Mouse (Mus musculus) stomach, embryonic 16.5 days (tissue): ENCODE measurements around the gene Csta1. TPM values are rescaled to one million over a fixed set of nuclear protein-coding genes. Genes with fewer than 3 reads are reported as not detected.
"Not testable (repeated sequence)": the region's sequence is repeated elsewhere in the genome, so short reads cannot be mapped to it uniquely, and the experiment has no call there.

ENCODE experiments used
- ATAC-seq: fragments of 200-750 bp; cut with Nextera tagmentation; 2 replicates; pipeline ENCODE4 v1.8.0; 2017; ENCODE audit warnings: moderate number of reproducible peaks, moderate TSS enrichment; ENCODE audit not compliant: insufficient read depth, low FRiP score
- H3K27ac ChIP-seq: fragments of 300-500 bp; sonication (generic); 2 replicates; pipeline ENCODE4 v1.5.1; 2014; ENCODE audit warnings: low read length
- H3K27me3 ChIP-seq: fragments of 300-500 bp; sonication (generic); 2 replicates; pipeline ENCODE4 v1.6.1; 2014; ENCODE audit warnings: low read length, control low read depth, mixed read lengths; ENCODE audit not compliant: control insufficient read depth, insufficient read depth
- H3K36me3 ChIP-seq: fragments of 300-500 bp; sonication (generic); 2 replicates; pipeline ENCODE4 v1.6.1; 2014; ENCODE audit warnings: low read length; ENCODE audit not compliant: control insufficient read depth, insufficient read depth
- H3K4me1 ChIP-seq: fragments of 300-500 bp; sonication (generic); 2 replicates; pipeline ENCODE4 v1.6.1; 2014; ENCODE audit warnings: low read length, control low read depth, mixed read lengths; ENCODE audit not compliant: control insufficient read depth, insufficient read depth
- H3K4me2 ChIP-seq: fragments of 300-500 bp; sonication (generic); 2 replicates; pipeline ENCODE4 v1.6.1; 2014; ENCODE audit warnings: low read depth, low read length, mixed read lengths
- H3K4me3 ChIP-seq: fragments of 300-500 bp; sonication (generic); replicated peaks from 2 replicates; pipeline ENCODE4 v1.5.1; 2014; ENCODE audit warnings: mild to moderate bottlenecking, low read length
- H3K9ac ChIP-seq: fragments of 300-500 bp; sonication (generic); 2 replicates; pipeline ENCODE4 v1.6.1; 2014; ENCODE audit warnings: low read length
- H3K9me3 ChIP-seq: fragments of 300-500 bp; sonication (generic); replicated peaks from 2 replicates; pipeline ENCODE4 v1.6.1; 2016; ENCODE audit warnings: low read length, control low read depth; ENCODE audit not compliant: control insufficient read depth
- WGBS: fragments of 180-500 bp; shearing (Covaris S2); extraction: QIAGEN DNeasy Blood & Tissue Kit; methylation state at CpG from one replicate; pipeline ENCODE4 v1.1.7; 2014; 5-methylcytosine and 5-hydroxymethylcytosine counted together
- polyA plus RNA-seq: library from polyadenylated mRNA; unstranded; fragments of >200 nt; fragmentation: Nextera tagmentation; extraction: Ambion mirVana; gene quantifications from 2 replicates; pipeline ENCODE4 v1.2.1, GENCODE M21; 2015

Gene Csta1
- 34.9 and 39.6 TPM in 2 replicates for polyA plus RNA-seq

DNA sequence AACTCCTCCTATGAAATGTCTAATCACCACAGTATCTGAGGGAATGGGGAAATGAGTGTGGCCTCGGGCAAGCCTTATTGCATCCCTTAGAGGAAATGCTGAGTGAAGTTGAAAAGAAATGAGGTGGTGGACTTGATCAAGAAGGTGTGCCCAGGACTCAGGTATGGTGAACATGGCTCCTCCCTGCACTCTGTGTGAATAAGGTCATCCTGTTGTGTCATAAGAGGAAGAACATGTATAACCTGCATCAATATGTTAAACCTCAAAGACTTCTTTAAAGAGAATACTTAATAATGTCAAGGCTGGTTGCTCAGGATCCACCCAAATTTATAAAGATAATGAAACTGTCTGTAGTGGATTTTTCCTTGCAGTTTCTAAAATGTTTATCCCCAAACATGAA lies at the start of gene Csta1:
TSS of gene Csta1 (minus strand) at position 101 of the 400 bp plus-strand sequence.
- 66% methylated on average over 1 of the region's 1 CpGs for WGBS
- H3K4me2 ChIP-seq, result no peak within 1 kb of the TSS
- H3K9ac ChIP-seq, result no peak within 1 kb of the TSS
- no peaks in the 10 kb centered on the region for H3K36me3 ChIP-seq
- ATAC-seq, result no peak
- H3K9me3 ChIP-seq, result no peaks in the 10 kb centered on the region
- no peak within 1 kb of the TSS for H3K4me3 ChIP-seq
- H3K27ac ChIP-seq, result peak within 1 kb of the TSS; percentile 47; the same call in 1 of the 2 replicates
- no peaks in the 10 kb centered on the region for H3K4me1 ChIP-seq
- no peaks in the 10 kb centered on the region for H3K27me3 ChIP-seq

DNA sequence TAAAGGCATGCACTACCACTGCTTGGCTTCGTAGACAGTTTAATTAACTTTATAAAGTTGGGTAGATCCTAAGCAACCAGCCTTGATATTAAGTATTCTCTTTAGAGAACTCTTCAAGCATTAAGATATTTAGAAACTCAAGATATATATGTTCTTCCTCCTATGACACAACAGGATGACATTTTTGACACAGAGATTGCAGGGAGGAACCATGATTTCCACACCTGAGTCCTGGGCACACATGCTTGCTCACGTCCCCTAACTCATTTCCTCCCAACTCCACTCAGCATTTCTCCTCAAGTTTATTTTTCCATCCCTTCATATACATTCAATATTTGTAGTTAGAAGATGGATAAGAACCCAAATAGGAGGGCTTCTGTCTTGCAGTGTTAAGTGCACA lies 48.9 kb upstream of the Csta1 start:
- Histone ChIP-seq H3K9me3 (no peaks in the 10 kb centered on the region), H3K4me1 (no peaks in the 10 kb centered on the region), H3K4me2 (no peak overlapping the region), H3K27me3 (no peaks in the 10 kb centered on the region), H3K4me3 (no peak overlapping the region), H3K9ac (no peak overlapping the region), H3K36me3 (no peaks in the 10 kb centered on the region), H3K27ac (no peak overlapping the region)
- no peak for ATAC-seq
- WGBS, result 85% methylated on average over 2 of the region's 2 CpGs

DNA sequence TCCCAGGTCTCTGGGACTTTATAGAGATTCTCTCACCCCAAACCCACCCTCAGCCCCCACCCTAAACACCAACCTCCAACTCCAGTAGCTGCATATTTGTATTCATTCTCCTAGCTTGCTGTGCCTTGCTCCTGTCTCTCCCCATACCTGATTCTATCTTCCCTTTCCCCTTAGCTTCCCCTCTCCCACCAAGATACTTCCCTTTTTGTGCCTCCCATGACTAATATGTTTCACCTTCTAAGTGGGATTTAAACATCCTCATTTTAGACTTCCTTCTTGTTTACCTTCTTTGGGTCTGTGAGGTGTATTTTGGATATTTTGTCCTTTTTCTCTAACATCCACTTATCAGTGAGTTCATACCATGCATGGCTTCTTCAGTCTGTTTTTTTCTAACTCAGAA lies 45.1 kb upstream of the Csta1 start:
- H3K9me3 ChIP-seq, result no peaks in the 10 kb centered on the region
- no peaks in the 10 kb centered on the region for H3K36me3 ChIP-seq
- no peak overlapping the region for H3K4me2 ChIP-seq
- ATAC-seq, result no peak
- no peak overlapping the region for H3K4me3 ChIP-seq
- H3K27ac ChIP-seq, result no peak overlapping the region
- H3K27me3 ChIP-seq, result no peaks in the 10 kb centered on the region
- H3K9ac ChIP-seq, result no peak overlapping the region
- no peaks in the 10 kb centered on the region for H3K4me1 ChIP-seq

DNA sequence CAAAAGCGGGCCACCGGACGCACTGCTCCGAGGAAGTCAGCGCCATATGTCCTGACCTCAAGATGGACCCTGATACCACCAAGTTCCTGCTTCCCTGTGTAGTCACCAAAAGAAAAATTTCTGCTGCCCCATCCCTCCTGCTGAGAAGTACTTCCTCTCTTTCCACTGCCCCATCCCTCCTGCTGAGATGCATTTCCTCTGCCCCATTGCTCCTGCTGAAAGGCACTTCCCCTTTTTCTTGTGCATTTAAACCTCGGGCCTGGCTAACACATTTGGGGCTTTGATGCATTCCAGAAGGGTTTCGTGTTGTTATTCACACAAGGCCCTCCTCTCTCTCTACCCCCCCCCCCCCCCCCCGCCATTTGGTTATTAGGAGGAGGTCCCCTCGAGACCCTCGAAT lies 36.8 kb upstream of the Csta1 start:
- H3K4me2 ChIP-seq, ATAC-seq, H3K27ac ChIP-seq, H3K9me3 ChIP-seq, H3K9ac ChIP-seq, H3K36me3 ChIP-seq, H3K27me3 ChIP-seq, H3K4me3 ChIP-seq, H3K4me1 ChIP-seq: not testable (repeated sequence)
- 92% methylated on average over 9 of the region's 10 CpGs for WGBS

DNA sequence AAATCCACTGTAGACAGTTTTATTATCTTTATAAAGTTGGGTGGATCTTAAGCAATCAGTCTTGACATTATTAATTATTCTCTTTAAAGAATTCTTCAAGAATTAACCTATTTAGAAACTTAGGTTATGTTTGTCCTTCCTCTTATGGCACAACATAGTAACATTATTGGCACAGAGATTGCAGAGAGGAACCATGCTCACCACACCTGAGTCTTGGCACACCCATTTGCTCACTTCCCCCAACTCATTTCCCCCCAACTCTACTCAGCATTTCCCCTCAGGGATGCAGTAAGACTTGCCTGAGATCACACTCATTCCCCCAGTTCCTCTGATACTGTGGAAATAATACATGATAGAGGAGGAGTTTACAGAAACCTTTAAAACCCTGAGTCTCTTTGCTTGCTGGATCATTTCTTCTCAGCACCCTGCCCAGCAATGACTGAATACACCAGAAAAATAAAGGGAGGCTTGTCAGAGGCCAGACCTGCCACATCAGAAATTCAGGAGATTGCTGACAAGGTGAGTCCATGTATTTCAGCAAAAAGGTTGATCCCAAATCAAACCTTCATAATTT lies 25.4 kb upstream of the Csta1 start, which contains the start of gene Stfa2l1:
TSS of gene Stfa2l1 (plus strand) at position 410 of the 574 bp plus-strand sequence.
- H3K9me3 ChIP-seq, result no peaks in the 10 kb centered on the region
- H3K4me3 ChIP-seq, result no peak within 1 kb of the TSS
- H3K27ac ChIP-seq, result no peak within 1 kb of the TSS
- H3K36me3 ChIP-seq, result no peaks in the 10 kb centered on the region
- H3K27me3 ChIP-seq, result no peaks in the 10 kb centered on the region
- no peak within 1 kb of the TSS for H3K9ac ChIP-seq
- no peak for ATAC-seq
- no peaks in the 10 kb centered on the region for H3K4me1 ChIP-seq
- no peak within 1 kb of the TSS for H3K4me2 ChIP-seq

DNA sequence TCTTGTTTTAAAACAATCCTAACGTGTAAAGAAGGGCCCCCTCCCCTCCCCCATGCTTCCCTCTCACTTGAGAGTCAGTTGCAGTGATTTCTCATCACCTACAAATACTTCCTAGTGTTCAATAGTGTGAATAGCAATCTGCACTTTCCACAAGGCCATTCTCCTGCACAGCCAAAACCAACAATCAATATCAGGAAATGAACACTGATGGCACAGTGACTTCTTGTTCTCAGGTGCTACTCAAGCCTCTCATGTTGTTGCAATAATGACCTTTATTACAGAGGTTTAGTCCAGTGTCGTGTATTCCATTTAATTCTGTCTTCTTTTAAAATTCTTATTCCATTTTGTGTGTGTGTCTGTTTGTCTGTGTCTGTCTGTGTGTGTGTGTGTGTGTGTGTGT lies 7.2 kb upstream of the Csta1 start:
- H3K9ac ChIP-seq, result no peak overlapping the region
- no peak for ATAC-seq
- no peaks in the 10 kb centered on the region for H3K36me3 ChIP-seq
- no peak overlapping the region for H3K4me2 ChIP-seq
- 67% methylated on average over 2 of the region's 2 CpGs for WGBS
- H3K27me3 ChIP-seq, result no peaks in the 10 kb centered on the region
- H3K27ac ChIP-seq, result no peak overlapping the region
- no peaks in the 10 kb centered on the region for H3K4me1 ChIP-seq
- no peaks in the 10 kb centered on the region for H3K9me3 ChIP-seq
- H3K4me3 ChIP-seq, result no peak overlapping the region

DNA sequence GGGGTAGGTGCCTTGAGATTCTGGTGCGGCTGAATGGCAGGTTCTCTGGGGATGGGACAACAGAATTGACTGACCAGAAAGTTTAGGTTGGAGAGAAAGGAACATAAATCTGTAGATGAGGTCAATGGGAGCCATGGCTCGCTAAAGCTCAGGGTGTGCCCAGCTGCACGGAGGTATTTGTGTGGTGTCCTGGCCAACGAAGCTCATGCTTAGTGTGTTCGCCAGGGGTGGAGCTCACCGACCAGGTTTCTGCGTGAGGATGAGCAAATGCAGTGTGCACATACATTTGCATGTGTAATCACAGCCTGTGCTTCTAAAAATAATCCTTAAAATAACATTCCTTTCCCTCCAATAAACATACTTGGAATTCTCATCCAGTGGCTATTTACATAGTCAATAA lies 2.9 kb downstream of the Csta1 start:
- 73% methylated on average over 7 of the region's 7 CpGs for WGBS
- H3K9ac ChIP-seq, result no peak overlapping the region
- H3K4me1 ChIP-seq, result no peaks in the 10 kb centered on the region
- H3K4me3 ChIP-seq, result no peak overlapping the region
- H3K9me3 ChIP-seq, result no peaks in the 10 kb centered on the region
- H3K27me3 ChIP-seq, result no peaks in the 10 kb centered on the region
- ATAC-seq, result no peak
- no peak overlapping the region for H3K4me2 ChIP-seq
- no peaks in the 10 kb centered on the region for H3K36me3 ChIP-seq
- H3K27ac ChIP-seq, result no peak overlapping the region

DNA sequence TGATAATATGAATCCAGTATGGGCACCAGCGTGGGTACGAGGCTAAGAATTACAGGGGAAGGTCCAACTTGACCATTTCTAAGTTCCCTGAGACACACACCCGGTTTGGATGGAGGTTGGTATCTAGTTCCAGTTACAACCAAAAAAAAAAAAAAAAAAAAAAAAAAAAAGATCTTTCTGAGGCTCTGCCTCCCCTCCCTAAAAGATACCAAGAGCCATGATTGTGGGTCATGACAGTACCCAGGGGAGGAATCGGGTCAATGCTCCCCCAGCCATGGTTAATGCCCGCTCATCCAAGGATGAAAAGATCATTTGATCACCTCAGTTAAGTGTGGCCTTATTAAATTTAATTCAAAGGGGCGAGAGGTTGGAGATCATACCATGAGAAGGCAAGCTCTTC lies 15.3 kb downstream of the Csta1 start:
- 90% methylated on average over 6 of the region's 6 CpGs for WGBS
- H3K4me2 ChIP-seq, H3K9ac ChIP-seq, H3K27me3 ChIP-seq, H3K27ac ChIP-seq, H3K4me3 ChIP-seq, ATAC-seq, H3K4me1 ChIP-seq, H3K36me3 ChIP-seq, H3K9me3 ChIP-seq: not testable (repeated sequence)

DNA sequence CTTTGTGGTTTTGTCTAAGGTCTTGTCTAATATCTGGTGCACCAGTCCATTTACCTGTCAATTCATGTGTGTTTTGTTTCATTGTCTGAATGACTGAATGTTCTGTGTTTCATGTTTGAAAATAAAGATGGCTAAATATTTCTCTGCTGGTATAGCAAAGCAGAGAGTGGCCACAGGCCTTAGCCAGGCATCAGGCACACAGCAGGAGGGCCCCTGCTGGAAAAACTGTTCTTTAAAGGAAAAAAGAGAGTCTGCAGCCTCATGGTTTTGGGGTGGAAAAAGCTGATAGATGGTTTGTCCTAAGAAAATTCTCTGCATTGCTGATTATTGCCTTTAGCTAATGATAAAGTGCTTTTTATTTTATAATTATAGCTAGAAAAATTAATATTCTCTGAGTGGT lies 19.6 kb downstream of the Csta1 start:
- ATAC-seq, H3K36me3 ChIP-seq, H3K9me3 ChIP-seq, H3K27me3 ChIP-seq, H3K9ac ChIP-seq, H3K27ac ChIP-seq, H3K4me2 ChIP-seq, H3K4me3 ChIP-seq, H3K4me1 ChIP-seq: not testable (repeated sequence)

DNA sequence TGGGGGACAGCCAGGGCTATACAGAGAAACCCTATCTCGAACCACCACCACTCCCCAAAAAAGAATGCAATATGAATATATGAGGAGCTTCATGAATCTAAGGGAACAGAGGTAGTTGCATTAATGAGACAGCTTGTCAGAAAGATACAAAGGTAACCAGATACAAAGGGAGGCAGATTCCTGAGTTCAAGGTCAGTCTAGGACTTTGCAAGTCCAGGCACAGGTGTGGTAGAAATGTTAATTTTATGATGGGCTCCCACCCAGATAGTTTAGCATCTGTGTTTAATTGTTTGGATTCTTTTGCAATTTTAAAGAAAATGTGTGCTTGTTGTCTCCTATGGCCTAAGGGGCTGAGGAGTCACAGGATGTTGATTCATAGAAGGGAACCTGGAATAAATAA lies 28.8 kb downstream of the Csta1 start:
- Histone ChIP-seq H3K36me3 (no peaks in the 10 kb centered on the region), H3K27me3 (no peaks in the 10 kb centered on the region), H3K4me2 (no peak overlapping the region), H3K4me1 (no peaks in the 10 kb centered on the region), H3K9ac (no peak overlapping the region), H3K27ac (no peak overlapping the region), H3K9me3 (no peaks in the 10 kb centered on the region), H3K4me3 (no peak overlapping the region)
- ATAC-seq, result no peak
- 76% methylated on average over 1 of the region's 1 CpGs for WGBS
